Mouse (Mus musculus) embryonic facial prominence, embryonic 10.5 days (tissue): ENCODE measurements at regions not wholly inside any gene's neighbourhood (a gene's known extent, or its start where the extent isn't known, plus 50 kb on each side); places are given as distances from the start of the nearest gene placed in this dataset.

Source experiments
- DNase-seq: peaks from one replicate; pipeline ENCODE4 v3.0.0-alpha.2; 2017; ENCODE audit warnings: low spot score
- H3K27ac ChIP-seq: fragments of 300-500 bp; sonication (generic); replicated peaks from 2 replicates; pipeline ENCODE4 v1.5.1; 2016; ENCODE audit warnings: mild to moderate bottlenecking
- H3K27me3 ChIP-seq: fragments of 300-500 bp; sonication (generic); replicated peaks from 2 replicates; pipeline ENCODE4 v1.6.1; 2016; ENCODE audit warnings: low read depth, mild to moderate bottlenecking; ENCODE audit not compliant: poor library complexity, severe bottlenecking
- H3K36me3 ChIP-seq: fragments of 300-500 bp; sonication (generic); replicated peaks from 2 replicates; pipeline ENCODE4 v1.6.1; 2016; ENCODE audit warnings: mild to moderate bottlenecking, moderate library complexity
- H3K4me1 ChIP-seq: fragments of 300-500 bp; sonication (generic); 2 replicates; pipeline ENCODE4 v1.6.1; 2016
- H3K4me3 ChIP-seq: fragments of 300-500 bp; sonication (generic); 2 replicates; pipeline ENCODE4 v1.5.1; 2016; ENCODE audit warnings: mild to moderate bottlenecking, moderate library complexity
- H3K9me3 ChIP-seq: fragments of 300-500 bp; sonication (generic); 2 replicates; pipeline ENCODE4 v1.6.1; 2016; ENCODE audit warnings: mild to moderate bottlenecking
- WGBS: fragments of 180-500 bp; shearing (Covaris S2); methylation state at CpG from one replicate; pipeline ENCODE4 v1.1.7; 2016; 5-methylcytosine and 5-hydroxymethylcytosine counted together

DNA sequence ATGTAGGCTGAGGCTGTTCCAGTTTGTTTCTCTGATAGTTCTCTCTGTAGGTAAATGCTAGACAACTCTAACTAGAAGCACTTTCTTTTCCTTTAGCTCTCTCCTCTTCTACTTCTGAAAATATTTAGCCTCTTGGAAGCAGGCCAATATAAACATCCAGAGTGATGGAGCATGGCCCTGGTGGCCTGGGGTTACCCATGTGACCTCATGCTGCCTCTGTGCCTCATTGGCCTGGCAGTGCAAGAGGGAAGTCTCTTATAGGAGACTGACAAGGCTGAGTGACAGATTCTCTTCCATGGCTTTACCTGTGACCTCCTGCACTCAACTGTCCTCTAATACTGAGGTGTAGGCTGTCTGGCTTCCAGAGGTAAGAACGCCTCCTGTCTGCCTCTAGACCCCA, 71.2 kb upstream of the Adamts9 start:
- Histone ChIP-seq H3K4me3 (no peak overlapping the region), H3K4me1 (0 out of 2 replicates have a peak, but pooled peaks cover 7% of the 10 kb centered on the region), H3K9me3 (no peaks in the 10 kb centered on the region), H3K27me3 (no peaks in the 10 kb centered on the region), H3K27ac (no peak overlapping the region), H3K36me3 (no peaks in the 10 kb centered on the region)
- no peak for DNase-seq
- WGBS = 79% methylated on average over 1 of the region's 1 CpGs

GRCm38 (mm10) chr6:93011906-93012305, 68.6 kb upstream of the Adamts9 start:
- no peaks in the 10 kb centered on the region for H3K27me3 ChIP-seq
- 0 out of 2 replicates have a peak, but pooled peaks cover 7% of the 10 kb centered on the region for H3K4me1 ChIP-seq
- 88% methylated on average over 5 of the region's 5 CpGs for WGBS
- H3K27ac ChIP-seq = no peak overlapping the region
- no peak for DNase-seq
- H3K4me3 ChIP-seq = no peak overlapping the region
- H3K9me3 ChIP-seq = no peaks in the 10 kb centered on the region
- no peaks in the 10 kb centered on the region for H3K36me3 ChIP-seq

- no peaks in the 10 kb centered on the region for H3K9me3 ChIP-seq
- no peak overlapping the region for H3K4me3 ChIP-seq
- H3K36me3 ChIP-seq = no peaks in the 10 kb centered on the region
- 82% methylated on average over 3 of the region's 3 CpGs for WGBS
- H3K27me3 ChIP-seq = no peaks in the 10 kb centered on the region
- H3K4me1 ChIP-seq = peaks cover 9% of the 10 kb centered on the region; the same call in 1 of the 2 replicates
- DNase-seq = no peak
- H3K27ac ChIP-seq = no peak overlapping the region
Observed at GRCm38 (mm10) chr6:93004587-93005240, 61.4 kb upstream of the Adamts9 start.

GRCm38 (mm10) chr6:93003812-93004211, 60.5 kb upstream of the Adamts9 start:
- WGBS = 92% methylated on average over 5 of the region's 5 CpGs
- DNase-seq = no peak

DNA sequence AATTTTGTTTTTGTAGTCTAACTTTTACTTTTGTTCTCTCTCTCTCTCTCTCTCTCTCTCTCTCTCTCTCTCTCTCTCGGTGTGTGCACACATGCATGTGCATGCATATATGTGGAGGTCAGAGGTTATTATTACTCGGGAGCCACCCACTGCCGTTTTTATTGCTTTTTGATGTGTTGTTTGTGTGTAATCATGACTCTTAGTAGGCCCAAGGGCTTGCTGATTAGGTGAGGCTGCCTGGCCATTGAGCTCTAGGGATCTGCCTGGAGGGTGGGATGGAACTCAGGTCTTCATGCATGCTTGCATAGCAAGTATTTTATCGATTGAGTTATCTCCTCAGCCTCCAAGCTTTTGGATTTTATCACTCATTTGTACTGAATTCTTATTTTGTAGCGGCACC, 50.4 kb upstream of the Adamts9 start:
- no peak for DNase-seq
- Histone ChIP-seq H3K27me3 (no peaks in the 10 kb centered on the region), H3K27ac (no peak overlapping the region), H3K9me3 (no peaks in the 10 kb centered on the region), H3K36me3 (no peaks in the 10 kb centered on the region), H3K4me3 (no peak overlapping the region), H3K4me1 (no peaks in the 10 kb centered on the region)
- WGBS = 89% methylated on average over 5 of the region's 5 CpGs

More at GRCm38 (mm10) chr6:93003812-93004211, 60.5 kb upstream of the Adamts9 start:
- Histone ChIP-seq H3K4me1 (peaks cover 9% of the 10 kb centered on the region; the same call in 1 of the 2 replicates), H3K4me3 (no peak overlapping the region), H3K9me3 (no peaks in the 10 kb centered on the region), H3K27ac (no peak overlapping the region), H3K27me3 (no peaks in the 10 kb centered on the region), H3K36me3 (no peaks in the 10 kb centered on the region)
